Mouse (Mus musculus) cortical plate, adult 2 months (tissue): ENCODE results near the gene Spata17.

Experiments
- CTCF ChIP-seq: fragments of 200-500 bp; IDR thresholded peaks from 2 replicates; pipeline ENCODE4 v1.5.1; 2011; ENCODE audit warnings: mild to moderate bottlenecking, control low read depth, low read length; ENCODE audit not compliant: insufficient read depth; ENCODE audit errors: extremely low read depth
- POLR2A ChIP-seq: fragments of 200-500 bp; IDR thresholded peaks from 2 replicates; pipeline ENCODE4 v1.6.1; 2011; ENCODE audit warnings: mild to moderate bottlenecking, low read length, control low read depth; ENCODE audit not compliant: insufficient read depth; ENCODE audit errors: extremely low read depth

DNA sequence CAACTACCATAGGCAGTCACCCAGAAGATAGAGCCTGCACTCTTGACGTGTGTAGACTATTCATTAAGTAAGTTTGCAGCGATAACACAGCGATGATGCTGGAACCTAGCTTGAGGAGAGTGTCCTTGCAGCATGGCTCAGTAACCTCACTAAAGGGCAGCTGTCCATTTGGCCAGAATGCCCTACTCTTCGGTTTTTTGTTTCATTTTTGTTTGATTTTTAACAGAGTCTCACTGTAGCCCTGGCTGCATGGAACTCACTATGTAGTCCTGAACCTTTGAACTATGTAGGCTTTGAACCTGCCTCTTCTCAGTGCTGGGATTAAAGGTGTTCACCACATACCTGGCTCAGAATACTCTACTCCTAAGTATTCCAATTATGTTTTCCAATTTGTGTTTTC lies 22.8 kb upstream of the Spata17 start:
- TF ChIP-seq CTCF (no peak), POLR2A (no peak)
